Mouse (Mus musculus): ENCODE measurements around the gene Rfx1. TPM values are rescaled to one million over a fixed set of nuclear protein-coding genes. Genes with fewer than 3 reads are reported as not detected.

Gene Rfx1
- total and polyA plus RNA-seq, 3 experiments = 3.2 to 13.1 (median 10.8) TPM

DNA sequence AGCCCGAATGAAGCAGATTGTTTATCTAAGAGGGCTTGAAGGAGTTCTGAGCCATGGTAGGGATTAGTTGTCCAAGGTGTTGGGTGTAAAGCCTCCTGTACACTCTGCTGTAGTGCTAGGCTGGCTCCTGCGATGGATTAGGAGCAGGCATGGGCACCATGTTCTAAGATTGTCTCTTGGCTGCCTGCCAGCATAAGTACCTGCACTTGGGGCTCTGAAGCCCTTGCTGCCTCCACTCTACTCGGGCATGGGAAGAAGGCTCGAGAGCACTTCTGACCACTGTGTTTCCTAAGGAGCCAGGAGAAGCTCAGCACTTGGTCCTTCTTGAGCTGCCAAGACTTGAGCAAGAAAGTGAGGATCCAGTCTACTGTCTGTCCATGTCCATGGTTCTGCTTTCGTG, 12.6 kb downstream of the Rfx1 start:
- no peaks in the 10 kb centered on the region for H3K9me3 ChIP-seq (replicated peaks; ENCODE audit: low read length)
- dilution Hi-C loops (cut with MboI; ENCODE audit: extremely low pct_ligation_motif_present, extremely low pct_unique_long_range_greater_than_20kb, low sequenced_read_pairs) (no loop called here), in situ Hi-C loops (cut with MboI; ENCODE audit: low pct_ligation_motif_present, low pct_unique_long_range_greater_than_20kb, low sequenced_read_pairs) (no loop called here)
- no peaks in the 10 kb centered on the region; the same call in 1 of the 2 replicates for H3K79me2 ChIP-seq (replicated peaks; ENCODE audit: control insufficient read depth, extremely low read depth, insufficient read depth, poor library complexity, severe bottlenecking)
- H3K9ac ChIP-seq (ENCODE audit: insufficient read depth, low read depth) = no peak overlapping the region
- no peaks in the 10 kb centered on the region for H3K27me3 ChIP-seq (replicated peaks)
- H3K4me3 ChIP-seq (replicated peaks in 1 of 3; ENCODE audit: low read depth in 2 of 3, low read length in 2 of 3, poor library complexity in 1 of 3) = no peak overlapping the region
- no peak for DNase-seq (ENCODE audit: extremely low read depth)
- TF ChIP-seq USF1 (IDR thresholded peaks at IDR 0.05; ENCODE audit: low read depth, low read length) = no peak
- no peak for TF ChIP-seq POLR2AphosphoS2 (IDR thresholded peaks at IDR 0.05; ENCODE audit: low read depth, low read length)
- no peak for TF ChIP-seq MYC (IDR thresholded peaks at IDR 0.05; ENCODE audit: low read depth, low read length)
- TF ChIP-seq POLR2A (IDR thresholded peaks at IDR 0.05; ENCODE audit: low read depth, low read length) = no peak
- TF ChIP-seq CTCF (conservative IDR thresholded peaks at IDR 0.05 in 1 of 2, IDR thresholded peaks at IDR 0.05 in 1 of 2; ENCODE audit: low read depth in 2 of 2, low read length in 2 of 2) = no peak
- no peak for TF ChIP-seq HCFC1 (IDR thresholded peaks at IDR 0.05; ENCODE audit: low read depth, low read length)
- no peak for TF ChIP-seq CHD1 (IDR thresholded peaks at IDR 0.05; ENCODE audit: low read depth, low read length)
- TF ChIP-seq NRF1 (IDR thresholded peaks at IDR 0.05; ENCODE audit: low read depth, low read length) = no peak
- no peak for TF ChIP-seq RCOR1 (conservative IDR thresholded peaks at IDR 0.05; ENCODE audit: low read depth, low read length)
- TF ChIP-seq RAD21 (IDR thresholded peaks at IDR 0.05; ENCODE audit: low read depth, low read length) = no peak
- no peak for TF ChIP-seq KAT2A (IDR thresholded peaks at IDR 0.05; ENCODE audit: insufficient replicate concordance, low read length)
- no peak for TF ChIP-seq ZMIZ1 (IDR thresholded peaks at IDR 0.05; ENCODE audit: low read depth, low read length)
- TF ChIP-seq SIN3A (IDR thresholded peaks at IDR 0.05; ENCODE audit: low read length) = no peak
- TF ChIP-seq JUN (IDR thresholded peaks at IDR 0.05; ENCODE audit: insufficient read depth, low read depth, low read length) = no peak
- TF ChIP-seq CHD2 (IDR thresholded peaks at IDR 0.05; ENCODE audit: low read length) = no peak
- no peak for TF ChIP-seq MAZ (IDR thresholded peaks at IDR 0.05; ENCODE audit: low read depth, low read length)
- no peak for TF ChIP-seq NELFE (IDR thresholded peaks at IDR 0.05; ENCODE audit: low read depth, low read length)
- no peak for TF ChIP-seq ELF1 (IDR thresholded peaks at IDR 0.05; ENCODE audit: low read depth, low read length)
- H3K36me3 ChIP-seq (replicated peaks in 1 of 2; ENCODE audit: control insufficient read depth in 1 of 2, insufficient read depth in 1 of 2, low read length in 1 of 2) = peaks cover 61 to 96% of the 10 kb centered on the region in 2 experiments
- no peaks in the 10 kb centered on the region for H3K4me1 ChIP-seq (ENCODE audit: control insufficient read depth in 1 of 2, insufficient read depth in 2 of 2)
- no peak overlapping the region for H3K4me2 ChIP-seq (ENCODE audit: insufficient read depth, low read depth, poor library complexity, severe bottlenecking)
- H3K27ac ChIP-seq (ENCODE audit: insufficient read depth, low read depth) = no peak overlapping the region

DNA sequence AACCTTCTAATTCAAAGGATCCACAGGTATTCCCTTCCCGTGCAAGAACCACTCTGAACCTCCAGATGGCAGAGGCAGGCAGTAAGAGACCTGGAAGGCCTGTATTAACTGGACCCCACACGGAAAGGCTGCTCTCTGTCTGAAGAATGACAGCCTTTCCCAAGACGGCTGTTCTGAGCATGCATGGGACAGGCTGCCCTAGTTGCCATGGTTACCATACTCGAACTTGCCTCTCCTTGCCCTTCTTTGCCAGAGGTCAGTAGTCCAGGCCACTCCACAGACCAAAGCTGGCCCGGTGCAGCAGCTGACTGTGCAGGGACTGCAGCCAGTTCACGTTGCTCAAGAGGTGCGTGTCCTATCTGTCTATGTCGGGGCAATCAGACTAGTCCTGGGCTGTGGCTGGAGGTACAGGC, 17.2 kb downstream of the Rfx1 start:
- no peak overlapping the region for H3K4me3 ChIP-seq (replicated peaks in 1 of 3; ENCODE audit: low read depth in 2 of 3, low read length in 2 of 3, poor library complexity in 1 of 3)
- H3K9ac ChIP-seq (ENCODE audit: insufficient read depth, low read depth) = no peak overlapping the region
- H3K4me2 ChIP-seq (ENCODE audit: insufficient read depth, low read depth, poor library complexity, severe bottlenecking) = no peak overlapping the region
- H3K36me3 ChIP-seq (replicated peaks in 1 of 2; ENCODE audit: control insufficient read depth in 1 of 2, insufficient read depth in 1 of 2, low read length in 1 of 2) = peaks cover 79 to 98% of the 10 kb centered on the region in 2 experiments
- H3K27ac ChIP-seq (ENCODE audit: insufficient read depth, low read depth) = no peak overlapping the region
- dilution Hi-C loops (cut with MboI; ENCODE audit: extremely low pct_ligation_motif_present, extremely low pct_unique_long_range_greater_than_20kb, low sequenced_read_pairs) (no loop called here), in situ Hi-C loops (cut with MboI; ENCODE audit: low pct_ligation_motif_present, low pct_unique_long_range_greater_than_20kb, low sequenced_read_pairs) (no loop called here)
- DNase-seq (ENCODE audit: extremely low read depth) = no peak
- no peaks in the 10 kb centered on the region for H3K9me3 ChIP-seq (replicated peaks; ENCODE audit: low read length)
- no peak for TF ChIP-seq EP300 (IDR thresholded peaks at IDR 0.05; ENCODE audit: low read length)
- no peak for TF ChIP-seq IRF4 (IDR thresholded peaks at IDR 0.05; ENCODE audit: low read depth, low read length)
- no peak for TF ChIP-seq USF1 (IDR thresholded peaks at IDR 0.05; ENCODE audit: low read depth, low read length)
- TF ChIP-seq GABPA (IDR thresholded peaks at IDR 0.05; ENCODE audit: insufficient replicate concordance, low read depth, low read length) = no peak
- no peak for TF ChIP-seq ZNF384 (IDR thresholded peaks at IDR 0.05; ENCODE audit: low read depth, low read length)
- no peak for TF ChIP-seq BHLHE40 (IDR thresholded peaks at IDR 0.05; ENCODE audit: low read depth, low read length)
- no peak for TF ChIP-seq JUND (conservative IDR thresholded peaks at IDR 0.05; ENCODE audit: low read depth, low read length)
- TF ChIP-seq RAD21 (IDR thresholded peaks at IDR 0.05; ENCODE audit: low read depth, low read length) = no peak; the same call in none of the 2 replicates
- TF ChIP-seq ZKSCAN1 (IDR thresholded peaks at IDR 0.05; ENCODE audit: borderline replicate concordance, low read depth, low read length) = no peak
- TF ChIP-seq MYC (IDR thresholded peaks at IDR 0.05; ENCODE audit: low read depth, low read length) = no peak
- H3K79me2 ChIP-seq (replicated peaks; ENCODE audit: control insufficient read depth, extremely low read depth, insufficient read depth, poor library complexity, severe bottlenecking) = no peaks in the 10 kb centered on the region
- no peaks in the 10 kb centered on the region for H3K4me1 ChIP-seq (ENCODE audit: control insufficient read depth in 1 of 2, insufficient read depth in 2 of 2)
- H3K27me3 ChIP-seq (replicated peaks) = no peaks in the 10 kb centered on the region

Measured in CH12.LX (cell line).